Mouse (Mus musculus) left cerebral cortex, postnatal 10 days (tissue): ENCODE measurements at regions not wholly inside any gene's neighbourhood (a gene's known extent, or its start where the extent isn't known, plus 50 kb on each side); places are given as distances from the start of the nearest gene placed in this dataset.

Source experiments
- DNase-seq, 2 experiments: peaks; one replicate each; pipeline ENCODE4 v3.0.0; 2021 to 2022; ENCODE audit warnings: low spot score in 2 of 2, mixed read lengths in 1 of 2; ENCODE audit errors: extremely low spot score in 1 of 2
- intact Hi-C: fragments of 180-260 bp; cut with DNase I; formaldehyde crosslinking; loops from one replicate; pipeline ENCODE4 v1.15.1; 2025

DNA sequence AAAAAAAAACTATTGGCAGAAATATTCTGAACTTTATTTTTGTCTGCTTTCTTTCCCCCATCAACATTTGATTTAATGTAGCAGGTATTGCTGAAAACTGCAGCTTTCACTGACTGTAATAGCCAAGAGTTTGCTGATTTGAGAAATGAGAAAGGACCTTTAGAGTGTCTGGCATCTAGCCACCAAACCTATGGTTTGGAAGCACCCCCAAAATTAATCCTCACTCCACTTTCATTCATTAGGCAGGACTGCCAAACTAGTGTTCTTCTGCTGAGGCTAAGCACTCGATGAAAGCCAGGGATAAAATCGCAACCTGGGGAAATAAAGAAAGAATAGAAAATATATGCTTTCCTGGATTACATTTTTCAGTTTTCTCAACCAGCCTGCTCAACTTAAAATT, 320.4 kb downstream of the Atp6ap1l start:
- intact Hi-C loops, result no loop called here
- no peak for DNase-seq

- DNase-seq, result no peak
- intact Hi-C loops, result no loop called here
These were observed 329.8 kb downstream of the Atp6ap1l start for GRCm38 (mm10) chr13:90575371-90575770.

- intact Hi-C loops, result no loop called here
- no peak for DNase-seq
These were observed 332.6 kb downstream of the Atp6ap1l start for GRCm38 (mm10) chr13:90572580-90572979.

- intact Hi-C loops, result no loop called here
- no peak for DNase-seq
These were observed 341.8 kb downstream of the Atp6ap1l start for GRCm38 (mm10) chr13:90563183-90563840.

DNA sequence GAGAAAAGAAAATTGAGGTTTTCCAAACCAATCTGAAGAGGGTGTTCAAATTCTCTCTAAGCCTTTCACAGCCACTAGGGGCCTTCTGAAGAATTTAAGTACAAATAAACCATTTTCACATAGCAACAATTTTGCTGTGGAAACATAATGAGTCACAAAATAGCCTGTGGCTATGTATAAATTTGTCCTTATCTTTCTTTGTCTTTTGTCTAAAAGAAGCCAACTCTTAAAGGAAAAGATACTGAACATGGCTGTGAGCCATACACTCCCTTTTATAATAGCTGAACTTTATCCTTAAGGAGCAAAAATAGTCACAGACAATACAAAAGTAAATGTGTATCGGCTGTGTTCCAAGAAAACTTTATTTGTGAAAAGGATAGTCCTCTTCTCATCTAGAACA, 345.1 kb downstream of the Atp6ap1l start:
- no peak for DNase-seq
- intact Hi-C loops, result no loop called here

DNA sequence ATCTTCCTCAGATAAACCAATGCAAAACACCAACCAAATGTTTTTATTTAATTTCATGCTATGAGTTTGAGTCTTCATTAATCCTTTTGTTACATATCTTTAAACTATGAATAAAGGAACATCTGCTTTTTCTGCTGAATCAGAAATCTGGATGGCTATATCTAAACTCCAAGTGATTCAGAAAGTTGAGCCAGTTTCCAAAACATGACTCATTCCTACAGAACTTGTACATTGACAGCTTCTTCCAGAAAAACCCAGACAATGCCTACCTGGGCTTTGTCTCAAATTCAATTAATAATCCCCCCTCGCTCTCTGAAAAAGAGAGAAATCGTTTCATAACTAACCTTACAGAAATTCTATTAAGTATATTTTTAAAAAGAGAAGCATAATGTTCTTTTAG, 345.7 kb downstream of the Atp6ap1l start:
- no peak for DNase-seq
- intact Hi-C loops, result no loop called here

DNA sequence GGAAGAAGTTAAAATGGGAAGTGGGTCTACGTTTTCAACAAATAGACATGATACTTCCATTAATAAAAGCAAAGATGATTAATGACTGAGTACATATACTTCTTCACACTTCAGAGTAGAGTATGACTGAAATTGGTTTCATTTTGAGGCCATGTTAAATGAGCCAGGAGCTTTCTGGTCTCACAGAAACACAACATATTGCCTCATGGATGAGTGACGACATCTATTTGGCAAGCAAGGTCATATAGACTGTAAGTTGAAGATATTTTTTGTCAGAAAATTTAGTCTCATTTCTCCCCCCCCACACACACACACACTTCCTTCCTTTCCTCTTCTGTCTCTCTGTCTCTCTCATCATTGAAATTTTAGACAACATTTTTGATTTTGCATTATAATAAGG, 354.0 kb downstream of the Atp6ap1l start:
- intact Hi-C loops, result no loop called here

GRCm38 (mm10) chr13:90546288-90547035, 358.7 kb downstream of the Atp6ap1l start:
- no peak for DNase-seq
- intact Hi-C loops, result no loop called here

More for the DNA sequence above, 354.0 kb downstream of the Atp6ap1l start:
- no peak for DNase-seq

- intact Hi-C loops, result no loop called here
- no peak for DNase-seq
These were observed 359.3 kb downstream of the Atp6ap1l start for GRCm38 (mm10) chr13:90545816-90546215.

GRCm38 (mm10) chr13:90537525-90537924, 367.6 kb downstream of the Atp6ap1l start:
- no peak for DNase-seq
- intact Hi-C loops, result no loop called here

DNA sequence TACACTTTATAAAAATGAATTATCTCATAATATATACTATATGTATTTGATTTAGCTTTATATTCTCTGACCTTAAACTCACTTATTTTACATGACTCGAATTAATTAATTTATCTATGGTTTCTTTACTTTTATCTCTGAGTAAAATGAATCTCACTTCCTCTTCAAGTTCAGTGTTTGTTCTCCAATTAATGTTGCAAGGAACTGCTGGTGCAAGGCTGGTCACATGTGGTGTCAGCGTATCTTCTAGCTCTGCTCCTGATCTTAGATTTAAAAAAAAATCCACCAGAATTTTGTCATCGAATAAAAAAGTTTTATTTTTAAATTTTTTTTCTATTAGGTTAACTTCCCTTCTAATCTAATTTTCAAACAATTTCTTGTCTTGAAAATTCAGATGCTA, 378.2 kb downstream of the Atp6ap1l start:
- DNase-seq, result no peak
- intact Hi-C loops, result no loop called here

DNA sequence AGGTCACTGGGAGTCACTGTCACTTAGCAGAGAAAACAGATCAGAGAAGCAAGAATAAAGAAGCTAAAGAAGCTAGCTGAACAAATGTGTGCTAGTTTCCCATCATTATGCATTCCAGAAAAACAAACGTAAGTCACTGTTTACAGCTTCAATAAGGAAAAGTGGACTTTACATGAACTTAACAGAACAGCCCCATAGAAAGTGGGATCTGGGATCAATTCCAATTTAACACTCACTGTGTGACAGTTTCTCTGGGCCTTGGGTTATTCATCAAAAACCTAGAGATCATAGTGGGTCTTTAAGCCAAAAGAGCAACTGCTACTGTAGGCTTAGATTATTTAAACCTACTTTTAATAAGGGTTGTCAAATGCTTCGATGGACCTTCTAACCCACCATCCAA, 379.4 kb downstream of the Atp6ap1l start:
- intact Hi-C loops, result no loop called here
- no peak for DNase-seq

DNA sequence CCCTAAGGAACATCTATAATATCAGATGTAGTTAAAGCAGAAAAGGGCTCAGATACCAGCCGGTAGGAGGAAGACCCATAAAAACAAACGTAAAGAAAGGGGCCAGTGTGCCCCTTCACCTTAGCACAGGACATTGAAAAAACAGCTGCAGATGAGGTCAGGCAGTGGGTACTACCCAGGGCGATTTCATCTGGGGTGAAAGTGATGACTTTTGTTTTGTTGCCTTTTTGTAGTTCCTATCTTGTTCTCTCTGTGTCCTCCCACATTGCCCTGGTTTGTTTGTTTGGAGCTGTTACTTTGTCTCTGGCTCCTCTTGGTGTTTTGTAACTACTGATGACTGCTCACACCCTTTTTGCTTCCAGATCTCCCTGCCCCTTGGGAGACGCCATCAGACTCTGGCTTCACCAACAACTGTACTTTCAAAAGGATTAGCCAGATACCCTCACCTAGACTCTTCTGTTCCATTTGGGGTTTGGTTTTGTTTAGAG, 383.4 kb downstream of the Atp6ap1l start:
- DNase-seq, result no peak
- intact Hi-C loops, result no loop called here

DNA sequence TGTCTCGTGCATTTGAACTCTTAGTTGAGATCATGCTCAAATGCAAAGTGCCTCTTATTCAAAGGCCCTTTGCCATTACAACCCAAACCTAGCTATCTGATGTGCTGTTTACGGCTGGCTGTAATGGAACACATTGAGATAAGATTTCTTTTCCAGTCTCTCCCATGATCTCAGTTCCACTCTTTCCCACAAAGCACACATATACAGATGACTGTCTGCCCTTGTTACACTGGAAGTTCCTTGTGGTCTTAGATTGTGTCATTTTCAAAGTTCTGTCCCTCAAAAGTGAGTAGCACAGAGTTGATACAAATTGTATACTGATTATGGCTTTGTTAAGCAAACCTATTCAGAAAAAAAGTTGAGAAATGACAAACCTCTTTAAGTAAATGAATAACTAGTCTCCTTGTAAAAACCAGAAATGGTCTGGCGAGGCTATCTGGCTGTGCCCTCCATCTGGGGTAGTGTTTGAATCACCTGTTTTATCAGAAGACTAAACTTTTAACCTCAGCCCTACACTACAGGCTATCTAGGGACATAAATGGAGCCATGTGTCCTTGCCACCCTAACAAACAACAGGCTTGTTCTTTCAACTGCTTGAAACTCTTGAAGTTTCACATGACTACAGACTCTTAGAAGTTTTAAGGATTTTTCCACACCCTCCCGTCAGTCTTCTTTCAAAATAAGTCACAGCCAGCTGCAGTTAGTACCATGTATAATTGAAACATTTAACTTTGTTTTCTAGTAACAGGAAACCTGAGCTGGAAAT, 384.0 kb downstream of the Atp6ap1l start:
- intact Hi-C loops, result no loop called here
- no peak for DNase-seq

DNA sequence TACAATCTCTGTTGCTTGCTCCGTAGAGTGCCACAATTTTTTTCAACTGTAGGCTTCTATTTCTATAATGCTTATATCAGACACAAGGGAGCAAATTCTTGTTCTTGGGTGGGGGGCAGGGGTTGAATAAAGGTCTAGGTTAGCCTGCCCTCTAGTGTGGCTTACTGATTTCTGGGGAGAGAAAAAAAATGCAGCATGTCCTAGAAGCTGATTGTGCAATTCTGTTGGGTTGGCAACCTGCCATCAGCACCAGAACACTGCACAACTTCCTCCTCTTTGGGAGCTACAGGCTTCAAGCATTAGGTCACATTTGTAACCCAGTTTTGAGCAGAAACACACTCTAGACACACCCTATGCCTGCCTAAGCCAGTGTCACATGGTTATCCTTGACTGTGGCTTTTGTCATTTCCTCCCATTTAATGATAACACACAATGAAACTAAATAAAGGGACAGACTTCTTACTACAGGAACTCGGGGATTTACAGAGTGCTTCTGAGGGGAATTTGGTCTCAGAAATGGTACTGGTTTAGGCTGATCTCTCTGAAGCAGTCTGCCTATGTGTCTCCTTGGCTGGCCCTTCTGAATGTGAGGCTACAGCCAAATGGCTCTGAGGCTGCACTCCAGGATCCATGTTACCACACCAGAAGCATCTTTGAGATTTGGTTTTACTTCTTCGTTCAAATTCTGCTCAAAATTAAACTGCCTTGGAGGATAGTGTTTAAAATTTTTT, 389.2 kb downstream of the Atp6ap1l start:
- intact Hi-C loops, result loop anchor here (10.0 kb wide), 2 partner anchors 421 to 771 kb away; partner anchors contain the start of gene Vcan
- DNase-seq, result peak; percentile 48 to 85

GRCm38 (mm10) chr13:90513867-90514266, 391.3 kb downstream of the Atp6ap1l start:
- DNase-seq, result no peak
- intact Hi-C loops, result loop anchor here (10.0 kb wide), 2 partner anchors 419 to 769 kb away; partner anchors contain the start of gene Vcan

DNA sequence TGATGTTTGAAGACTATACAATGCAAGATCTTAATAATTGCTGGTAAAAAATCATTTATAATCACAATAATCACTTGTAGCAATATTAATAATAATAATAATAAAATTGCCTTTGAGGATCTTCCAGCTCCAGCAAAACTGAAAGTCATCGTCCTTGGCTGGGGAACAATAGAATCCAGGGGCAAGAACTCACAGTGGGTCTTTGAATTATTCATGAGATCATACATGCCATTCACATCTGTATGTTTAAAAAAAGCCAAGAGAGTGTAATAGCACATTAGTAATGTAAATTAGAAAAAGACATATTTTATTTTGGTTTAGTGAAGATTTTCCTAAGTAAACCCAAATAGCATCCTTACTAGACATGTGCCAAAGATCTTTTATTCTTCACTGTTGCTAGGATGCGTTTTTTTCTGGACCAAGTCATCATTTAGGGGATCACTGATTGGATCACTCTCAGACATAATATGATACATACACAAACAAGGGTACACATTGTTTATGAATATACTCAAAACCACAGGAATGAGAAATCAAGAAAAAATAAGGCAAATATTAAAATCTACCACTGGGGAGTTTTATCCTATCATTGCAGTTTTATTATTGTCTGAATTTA, 392.3 kb downstream of the Atp6ap1l start:
- intact Hi-C loops, result loop anchor here (10.0 kb wide), 2 partner anchors 418 to 768 kb away; partner anchors contain the start of gene Vcan
- DNase-seq, result no peak

DNA sequence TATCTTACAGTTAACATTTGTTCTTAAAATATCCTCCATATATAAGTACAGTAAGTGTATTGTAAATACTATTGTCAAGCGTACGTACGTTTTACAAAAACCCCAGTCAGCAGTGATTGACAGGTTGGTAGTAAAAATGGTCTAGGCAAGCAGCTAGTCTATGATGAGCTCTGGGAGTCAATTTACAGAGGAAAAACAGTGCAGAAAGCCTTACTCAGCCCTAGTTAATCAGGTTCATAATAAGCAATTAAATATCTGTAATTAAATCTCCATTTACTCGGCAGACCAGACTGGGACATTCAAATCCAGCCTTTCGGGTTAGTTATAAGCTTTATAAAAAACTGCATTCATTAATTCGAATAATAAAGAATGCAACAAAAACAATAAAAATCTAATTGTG, 394.7 kb downstream of the Atp6ap1l start:
- intact Hi-C loops, result loop anchor here (10.0 kb wide), 2 partner anchors 416 to 766 kb away; partner anchors contain the start of gene Vcan
- no peak for DNase-seq
